Mouse (Mus musculus): ENCODE data around the gene Fam71e1.

Gene Fam71e1

GRCm38 (mm10) chr7:44495992-44496770 lies at the start of gene Fam71e1, which contains the start of gene Emc10:
Fam71e1 (plus strand) TSS chr7:44496581.
Emc10 (minus strand) TSS chr7:44496529.
- DNase-seq (ENCODE audit: low spot score), result peak; percentile 97

GRCm38 (mm10) chr7:44453256-44453655 lies 43.1 kb upstream of the Fam71e1 start:
- DNase-seq (ENCODE audit: low spot score), result no peak

GRCm38 (mm10) chr7:44456302-44456701 lies 40.1 kb upstream of the Fam71e1 start:
- no peak for DNase-seq (ENCODE audit: low spot score)

DNA sequence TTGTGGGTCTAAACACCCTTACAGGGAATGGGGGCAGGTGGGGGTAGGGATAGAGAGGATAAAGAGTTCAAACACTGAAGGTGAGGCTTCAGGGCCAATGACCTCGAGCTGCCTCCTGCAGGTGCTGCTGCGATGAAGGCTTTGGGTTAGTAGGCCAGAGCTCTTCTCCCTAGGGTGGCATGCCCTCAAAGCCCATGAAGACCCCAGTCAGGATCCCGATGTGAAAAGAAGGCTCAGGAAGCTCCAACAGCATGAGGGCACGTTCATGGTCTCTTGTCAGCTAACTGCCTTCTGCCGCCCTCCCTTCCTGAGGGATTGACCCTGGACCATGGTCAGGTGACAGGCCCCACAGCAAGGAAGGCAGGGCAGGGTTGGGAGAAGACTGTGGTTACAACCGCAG lies 36.3 kb upstream of the Fam71e1 start:
- no peak for DNase-seq (ENCODE audit: low spot score)

DNA sequence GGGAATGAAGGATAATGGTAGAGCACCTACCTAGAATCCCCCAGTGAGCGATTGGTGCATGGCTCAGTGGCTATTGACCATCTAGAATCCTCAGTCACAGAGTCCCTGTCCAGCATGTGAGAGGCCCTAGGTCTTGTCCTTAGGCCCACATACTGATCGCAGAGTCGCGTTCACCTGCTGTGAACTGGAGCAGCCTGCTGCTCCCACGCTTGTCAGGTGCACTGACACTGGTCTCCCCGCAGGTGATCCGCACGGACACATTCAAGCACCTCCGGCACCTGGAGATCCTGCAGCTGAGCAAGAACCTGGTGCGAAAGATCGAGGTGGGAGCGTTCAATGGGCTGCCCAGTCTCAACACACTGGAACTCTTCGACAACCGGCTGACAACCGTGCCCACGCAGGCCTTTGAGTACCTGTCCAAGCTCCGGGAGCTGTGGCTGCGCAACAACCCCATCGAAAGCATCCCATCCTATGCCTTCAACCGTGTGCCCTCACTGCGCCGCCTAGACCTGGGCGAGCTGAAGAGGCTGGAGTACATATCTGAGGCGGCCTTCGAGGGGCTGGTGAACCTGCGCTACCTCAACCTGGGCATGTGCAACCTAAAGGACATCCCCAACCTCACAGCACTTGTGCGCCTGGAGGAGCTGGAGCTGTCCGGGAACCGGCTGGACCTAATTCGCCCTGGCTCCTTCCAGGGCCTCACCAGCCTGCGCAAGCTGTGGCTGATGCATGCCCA lies 35.4 kb upstream of the Fam71e1 start:
- DNase-seq (ENCODE audit: low spot score), result no peak

- DNase-seq (ENCODE audit: low spot score), result no peak
These were observed 34.7 kb upstream of the Fam71e1 start for GRCm38 (mm10) chr7:44461503-44462217.

GRCm38 (mm10) chr7:44462218-44463055 lies 33.9 kb upstream of the Fam71e1 start:
- no peak for DNase-seq (ENCODE audit: low spot score)

- no peak for DNase-seq (ENCODE audit: low spot score)
These were observed 33.3 kb upstream of the Fam71e1 start for GRCm38 (mm10) chr7:44463056-44463425.

DNA sequence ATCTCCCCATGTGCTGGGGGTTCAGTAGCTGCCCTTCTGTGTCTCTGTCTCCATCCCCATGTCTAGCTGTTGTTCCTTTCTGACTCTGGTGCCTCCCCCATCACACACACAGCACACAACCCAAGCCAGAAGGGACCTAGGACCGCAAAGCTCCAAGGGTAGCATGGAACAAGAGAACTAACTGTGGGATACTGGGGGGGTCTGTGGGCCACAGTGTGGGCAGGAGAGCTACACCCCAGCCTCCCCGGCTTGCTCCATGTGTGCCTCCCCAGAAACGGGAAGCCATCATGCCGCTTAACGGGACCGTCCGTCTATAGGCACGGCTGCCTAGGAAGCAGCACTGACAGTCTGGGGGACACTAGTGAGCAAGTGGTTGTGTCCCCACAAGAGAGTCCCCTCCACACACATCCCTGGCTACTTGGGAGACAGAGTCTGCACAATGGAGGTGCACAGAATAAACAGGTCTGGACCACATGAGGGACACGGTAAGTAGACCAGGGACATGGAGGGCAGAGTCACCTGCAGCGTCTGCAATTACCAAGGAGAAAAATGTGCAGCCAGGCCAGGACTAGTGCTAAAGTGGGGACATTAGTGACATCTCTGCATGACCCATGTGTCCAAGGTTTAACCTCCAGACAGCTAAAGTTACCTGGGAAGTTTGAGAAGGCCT lies 32.7 kb upstream of the Fam71e1 start:
- no peak for DNase-seq (ENCODE audit: low spot score)

DNA sequence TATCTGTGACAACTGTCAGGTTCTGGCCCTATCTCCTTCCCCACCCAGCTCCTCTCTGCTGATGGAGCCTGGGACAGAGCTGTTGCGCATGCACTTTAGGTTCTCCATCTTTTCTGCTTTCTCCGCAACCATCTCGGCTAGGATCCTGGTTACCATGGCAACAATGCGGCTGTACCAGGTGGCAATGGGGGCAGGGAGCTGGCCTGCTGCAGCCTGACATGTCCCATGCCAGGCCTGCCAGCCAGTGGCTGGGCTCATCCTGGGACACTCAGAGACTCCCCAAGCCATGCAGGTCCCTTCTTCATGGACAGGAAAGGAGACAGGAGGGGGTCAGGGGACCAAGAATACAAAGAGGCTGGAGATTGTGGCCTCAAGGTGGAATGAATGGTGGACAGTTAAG lies 31.9 kb upstream of the Fam71e1 start:
- no peak for DNase-seq (ENCODE audit: low spot score)

- no peak for DNase-seq (ENCODE audit: low spot score)
These were observed 31.3 kb upstream of the Fam71e1 start, which contains the start of gene Aspdh for GRCm38 (mm10) chr7:44465111-44465510. Aspdh (plus strand) TSS chr7:44465391.

- DNase-seq (ENCODE audit: low spot score), result no peak
These were observed 30.1 kb upstream of the Fam71e1 start for GRCm38 (mm10) chr7:44466006-44466887.

DNA sequence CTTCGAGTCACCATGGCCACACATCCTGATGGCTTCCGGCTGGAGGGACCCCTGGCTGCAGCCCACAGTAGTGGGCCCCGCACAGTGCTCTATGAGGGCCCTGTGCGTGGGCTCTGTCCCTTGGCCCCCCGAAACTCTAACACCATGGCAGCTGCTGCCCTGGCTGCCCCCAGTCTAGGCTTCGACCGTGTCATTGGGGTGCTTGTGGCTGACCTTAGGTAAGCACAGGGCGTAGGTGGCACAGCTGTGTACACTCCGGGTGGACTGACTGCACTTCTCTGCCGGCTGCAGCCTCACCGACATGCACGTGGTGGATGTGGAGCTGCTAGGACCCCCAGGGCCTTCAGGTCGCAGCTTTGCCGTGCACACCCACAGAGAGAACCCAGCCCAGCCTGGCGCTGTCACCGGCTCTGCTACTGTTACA lies 29.5 kb upstream of the Fam71e1 start:
- no peak for DNase-seq (ENCODE audit: low spot score)

- DNase-seq (ENCODE audit: low spot score), result peak; percentile 89
These were observed 28.5 kb upstream of the Fam71e1 start, which contains the start of gene Josd2 for GRCm38 (mm10) chr7:44467811-44468411. Josd2 (plus strand) TSS chr7:44467980.

DNA sequence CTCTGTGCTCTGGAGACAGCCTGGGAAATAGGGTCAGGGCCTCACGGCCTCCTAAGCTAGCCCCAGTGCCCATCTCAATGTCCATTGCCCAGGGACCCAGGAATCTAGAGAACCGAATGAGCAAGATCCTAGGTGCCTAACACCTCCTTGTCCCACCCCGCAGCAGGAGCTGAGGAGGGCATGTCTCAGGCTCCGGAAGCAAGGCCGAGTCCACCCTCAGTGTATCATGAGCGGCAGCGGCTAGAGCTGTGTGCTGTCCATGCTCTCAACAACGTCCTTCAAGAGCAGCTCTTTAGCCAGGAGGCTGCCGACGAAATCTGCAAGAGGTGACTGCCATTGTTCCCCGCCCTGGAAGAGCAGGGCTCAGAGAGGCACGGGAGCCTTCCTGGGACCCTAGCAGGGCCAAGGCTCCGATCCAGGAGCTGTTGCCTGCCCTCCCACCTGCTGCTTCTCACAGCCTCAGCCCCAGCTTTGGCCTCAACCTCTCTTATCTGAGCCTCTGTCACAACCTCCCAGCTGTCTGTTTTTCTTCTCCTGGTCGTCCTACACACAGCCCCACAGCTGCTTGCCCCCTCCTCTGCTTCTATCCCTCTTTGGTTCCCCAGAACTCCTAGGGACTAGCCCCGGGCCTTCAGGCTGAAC lies 27.6 kb upstream of the Fam71e1 start:
- DNase-seq (ENCODE audit: low spot score), result no peak

- DNase-seq (ENCODE audit: low spot score), result no peak
These were observed 26.4 kb upstream of the Fam71e1 start for GRCm38 (mm10) chr7:44469677-44470675.

DNA sequence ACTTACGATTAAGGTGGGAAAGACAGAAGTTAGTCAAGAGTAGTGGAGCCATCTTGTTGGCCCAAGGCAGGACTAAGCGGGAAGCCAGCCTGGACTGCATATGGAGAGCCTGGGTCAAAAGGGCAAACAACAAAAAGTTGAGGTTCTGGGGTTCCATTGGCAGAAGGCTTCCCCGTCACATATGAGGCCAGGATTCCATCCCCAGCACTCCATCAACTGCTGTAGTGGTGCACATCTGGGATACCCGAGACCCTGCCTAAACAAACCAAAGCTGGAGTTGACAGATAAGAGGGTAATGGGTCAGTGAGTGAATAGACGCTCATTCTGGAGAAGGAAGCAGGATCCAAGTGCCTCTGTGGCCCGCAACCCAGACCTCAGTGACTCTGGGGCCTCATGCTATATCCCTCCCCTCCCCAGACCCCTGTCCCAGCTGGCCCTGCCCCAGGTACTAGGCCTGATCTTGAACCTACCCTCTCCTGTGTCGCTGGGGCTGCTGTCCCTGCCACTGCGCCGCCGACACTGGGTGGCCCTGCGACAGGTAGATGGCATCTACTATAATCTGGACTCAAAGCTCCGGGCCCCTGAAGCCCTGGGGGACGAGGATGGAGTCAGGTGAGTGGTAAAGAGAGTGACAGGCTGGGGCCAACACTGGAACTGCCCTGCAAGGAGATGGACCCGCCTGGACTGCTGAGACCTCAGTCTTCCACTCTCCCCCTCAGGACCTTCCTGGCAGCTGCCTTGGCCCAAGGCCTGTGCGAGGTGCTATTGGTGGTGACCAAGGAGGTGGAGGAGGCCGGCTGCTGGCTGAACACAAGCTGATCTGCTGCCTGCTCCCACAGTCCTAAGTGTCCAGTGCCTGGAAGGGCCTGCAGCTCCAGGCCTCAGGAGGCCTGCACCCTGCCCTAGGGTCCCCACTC lies 25.4 kb upstream of the Fam71e1 start:
- DNase-seq (ENCODE audit: low spot score), result no peak

Data from ovary, postnatal 36 days (tissue).